Mouse (Mus musculus): ENCODE measurements around the gene Atrnl1. TPM values are rescaled to one million over a fixed set of nuclear protein-coding genes. Genes with fewer than 3 reads are reported as not detected.
"Not testable (repeated sequence)": the region's sequence is repeated elsewhere in the genome, so short reads cannot be mapped to it uniquely, and the experiment has no call there.

Gene Atrnl1
- total RNA-seq, 2 experiments from 2014 or later, result 14.4 to 17.2 TPM

DNA sequence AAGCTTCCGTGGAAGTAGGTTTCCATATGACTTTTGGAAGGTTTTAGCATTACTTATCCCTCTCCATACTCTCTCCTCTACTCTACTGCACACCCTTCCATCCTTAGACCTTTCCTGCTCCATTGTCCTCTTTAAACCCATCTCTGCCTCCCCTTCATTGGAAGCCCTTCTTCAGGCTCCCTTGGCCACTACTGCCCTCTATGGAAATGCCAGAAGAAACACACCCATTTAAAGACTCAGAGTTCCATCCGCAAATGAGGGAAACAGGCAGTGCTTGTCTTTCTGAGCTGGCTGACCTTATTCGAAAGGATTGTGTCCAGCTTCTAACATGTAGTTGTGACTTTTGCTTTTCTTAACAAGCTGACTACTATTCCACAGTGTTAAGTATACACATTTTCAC, 81.7 kb downstream of the Atrnl1 start:
- no peak for DNase-seq

DNA sequence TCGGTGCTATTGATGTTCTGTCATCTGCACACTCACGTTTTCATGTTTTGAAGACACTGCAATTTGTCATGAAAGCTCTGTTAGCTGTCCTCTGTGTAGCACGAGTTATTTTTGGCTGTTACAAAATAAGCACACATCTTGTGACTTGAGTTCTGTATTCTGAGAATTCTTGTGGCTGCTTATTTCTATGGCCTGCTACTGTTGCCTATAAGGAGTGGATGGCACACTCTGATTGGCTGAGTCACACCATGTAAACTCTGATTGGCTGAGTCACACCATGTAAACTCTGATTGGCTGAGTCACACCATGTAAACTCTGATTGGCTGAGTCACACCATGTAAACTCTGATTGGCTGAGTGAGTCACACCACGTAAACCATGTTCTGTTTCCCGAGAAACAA, 85.9 kb downstream of the Atrnl1 start:
- DNase-seq, result not testable (repeated sequence)

DNA sequence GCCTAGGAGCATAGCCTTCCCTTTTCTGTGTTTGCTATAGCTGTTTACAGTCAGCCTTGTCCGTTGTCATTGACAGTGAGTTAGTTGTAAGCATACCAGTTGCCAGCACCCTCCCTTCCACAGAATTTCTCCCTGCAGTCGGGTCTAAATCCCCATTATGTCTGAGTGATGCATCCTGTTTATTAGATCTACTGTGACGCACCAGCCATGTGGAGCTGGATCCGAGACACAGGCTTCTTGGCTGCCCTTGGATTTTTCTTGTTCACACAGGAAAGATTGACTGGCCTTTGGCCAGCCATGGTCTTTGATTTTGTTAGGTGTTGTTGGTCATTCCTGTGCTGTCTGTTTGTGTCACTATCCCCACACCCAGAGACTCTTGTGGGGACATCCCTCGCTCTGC, 102.3 kb downstream of the Atrnl1 start:
- no peak for DNase-seq

DNA sequence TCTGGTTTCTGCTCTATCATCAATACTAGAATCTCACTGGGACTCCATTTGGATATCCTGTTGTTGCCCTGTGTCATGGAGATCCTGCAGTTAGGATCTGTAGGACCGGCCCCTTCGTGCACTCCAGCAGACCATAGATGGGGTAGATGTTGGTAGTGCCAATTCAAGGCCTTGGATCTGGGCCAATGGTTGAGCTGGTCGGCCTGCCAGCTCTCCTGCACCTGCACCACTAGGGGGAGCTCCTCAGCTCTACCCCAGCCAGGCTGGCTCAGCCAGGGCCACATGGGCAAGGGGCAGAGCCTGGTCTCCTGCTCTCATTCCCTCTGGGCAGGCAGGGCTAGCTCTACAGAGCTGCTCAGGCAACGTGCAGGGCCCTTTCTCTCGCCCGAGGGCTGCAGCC, 114.1 kb downstream of the Atrnl1 start:
- peak; percentile 43 for DNase-seq

DNA sequence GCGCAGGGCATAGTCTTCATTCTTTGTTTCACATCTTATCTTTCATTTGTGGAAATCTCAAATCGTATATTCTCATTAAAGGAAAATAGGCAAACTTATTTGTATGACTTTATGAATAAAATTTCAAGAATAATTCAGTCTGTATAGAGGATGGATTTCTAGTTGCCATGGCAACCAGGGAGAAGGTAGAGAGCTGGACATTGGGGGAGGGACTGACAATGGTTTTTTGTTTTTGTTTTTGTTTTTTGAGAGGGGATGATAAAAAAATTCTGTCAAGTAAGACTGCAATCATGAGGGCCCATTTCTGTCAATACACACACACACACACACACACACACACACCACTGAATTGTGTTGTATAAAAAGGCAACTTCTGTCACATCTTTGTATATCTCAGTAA, 114.5 kb downstream of the Atrnl1 start:
- DNase-seq, result no peak

DNA sequence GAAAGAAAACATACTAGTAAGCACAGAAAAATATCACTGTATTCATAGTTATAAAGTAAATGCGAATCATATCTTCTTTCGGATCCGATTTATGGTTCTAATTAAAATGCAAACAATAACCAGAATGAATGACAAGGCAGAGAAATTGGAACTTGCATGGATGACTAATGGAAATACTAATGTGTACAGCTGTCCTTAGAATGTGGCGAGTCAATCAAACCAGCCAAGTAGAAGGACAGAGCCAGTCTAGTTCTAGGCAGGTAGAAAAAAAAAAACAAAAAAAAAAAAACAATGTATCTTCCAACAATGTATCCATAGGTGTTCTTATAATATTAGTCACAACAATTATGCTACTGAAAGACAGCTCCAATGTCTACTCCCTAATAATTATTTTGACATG, 116.2 kb downstream of the Atrnl1 start:
- no peak for DNase-seq

DNA sequence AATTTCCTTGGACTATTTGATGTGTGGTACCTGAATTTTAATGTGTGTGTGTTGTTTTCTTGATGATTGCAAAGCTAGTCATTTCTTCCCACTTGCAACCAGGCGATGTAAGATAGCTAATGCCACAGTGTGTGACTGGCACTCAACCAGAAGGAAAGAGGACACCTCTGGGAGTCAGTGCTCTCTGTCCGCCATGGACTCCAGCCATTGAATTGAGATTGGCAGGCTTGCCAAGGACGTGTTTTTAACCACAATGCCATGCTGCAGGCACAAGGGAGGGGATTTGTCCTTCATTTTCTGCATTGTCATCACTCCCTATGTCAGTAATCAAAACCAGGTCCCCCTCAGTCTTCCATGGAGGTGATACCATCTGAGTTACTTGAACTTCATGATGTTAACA, 126.6 kb downstream of the Atrnl1 start:
- no peak for DNase-seq

DNA sequence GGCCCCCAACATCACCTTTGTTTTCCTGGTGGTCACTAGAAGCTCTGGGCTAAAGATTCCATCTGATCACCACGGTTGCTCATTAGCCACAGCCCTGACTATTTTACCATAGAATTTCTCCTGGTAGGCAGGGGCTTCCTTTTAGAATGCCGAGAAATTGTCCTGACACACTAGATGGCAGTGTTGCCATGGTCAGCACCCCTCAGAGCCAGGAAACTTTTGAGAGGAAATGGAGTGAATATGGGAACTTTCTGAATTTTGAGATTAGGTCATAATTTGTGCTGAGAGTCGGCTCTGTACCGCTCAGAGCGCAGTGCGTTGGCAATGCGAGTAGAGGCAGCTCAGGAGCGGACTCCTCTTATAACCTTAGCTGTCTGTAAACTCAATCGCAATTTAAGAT, 134.7 kb downstream of the Atrnl1 start:
- no peak for DNase-seq

DNA sequence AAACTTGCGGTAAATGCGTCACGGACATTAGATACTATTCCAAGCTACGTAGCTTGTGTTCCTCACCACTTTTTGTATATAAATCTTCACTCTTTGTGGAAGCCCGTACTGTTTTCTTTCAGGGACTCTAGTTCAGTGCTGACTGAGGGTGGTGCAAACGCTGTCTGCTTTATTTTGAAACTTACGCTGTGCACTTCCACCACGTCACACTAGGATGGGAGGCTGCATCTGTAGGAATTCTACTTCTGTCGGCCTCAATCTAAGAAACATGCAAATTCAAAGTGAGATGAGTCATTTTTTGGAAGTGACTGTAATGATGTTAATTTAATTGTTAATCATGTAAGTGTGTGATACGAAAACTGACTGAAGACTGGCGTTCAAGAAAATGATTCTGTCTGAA, 135.7 kb downstream of the Atrnl1 start:
- DNase-seq, result no peak

DNA sequence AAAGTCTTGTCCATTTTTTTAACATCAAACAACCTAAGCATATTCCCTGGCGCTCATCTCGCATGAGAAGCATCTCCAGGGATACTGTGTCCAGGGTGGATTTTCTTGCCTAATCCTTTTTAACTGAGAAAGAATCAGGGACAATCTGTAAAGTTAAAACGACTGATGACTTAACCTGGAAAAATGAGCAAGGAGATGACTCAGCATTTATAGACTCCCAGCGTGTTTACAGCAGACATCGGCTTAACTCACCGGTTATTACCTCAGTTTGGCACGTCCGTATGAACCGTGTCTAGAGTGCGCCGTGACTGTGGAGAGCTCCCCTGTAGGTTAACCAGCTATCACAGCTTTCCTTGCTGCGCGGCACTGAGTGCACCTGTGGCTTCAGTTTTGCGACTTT, 141.4 kb downstream of the Atrnl1 start:
- no peak for DNase-seq

DNA sequence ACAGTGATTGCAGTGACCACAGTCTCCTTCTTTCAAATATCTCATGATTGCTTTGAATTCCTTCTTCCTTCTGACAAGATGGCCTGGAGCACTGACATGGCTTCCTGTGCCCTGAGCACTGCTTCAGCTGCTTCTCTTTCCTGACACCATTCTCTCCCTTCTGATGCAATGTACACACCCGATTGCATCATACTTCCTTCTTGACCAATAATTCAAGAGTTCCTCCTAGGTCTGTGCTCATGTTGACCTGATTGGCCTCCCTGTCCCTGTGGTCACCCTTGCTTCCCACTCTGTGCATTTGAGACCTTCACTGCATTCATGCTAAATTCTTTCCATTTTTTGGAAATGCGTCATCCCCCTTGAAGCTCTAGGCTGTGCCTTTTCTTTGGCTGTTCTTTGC, 151.7 kb downstream of the Atrnl1 start:
- DNase-seq, result no peak

DNA sequence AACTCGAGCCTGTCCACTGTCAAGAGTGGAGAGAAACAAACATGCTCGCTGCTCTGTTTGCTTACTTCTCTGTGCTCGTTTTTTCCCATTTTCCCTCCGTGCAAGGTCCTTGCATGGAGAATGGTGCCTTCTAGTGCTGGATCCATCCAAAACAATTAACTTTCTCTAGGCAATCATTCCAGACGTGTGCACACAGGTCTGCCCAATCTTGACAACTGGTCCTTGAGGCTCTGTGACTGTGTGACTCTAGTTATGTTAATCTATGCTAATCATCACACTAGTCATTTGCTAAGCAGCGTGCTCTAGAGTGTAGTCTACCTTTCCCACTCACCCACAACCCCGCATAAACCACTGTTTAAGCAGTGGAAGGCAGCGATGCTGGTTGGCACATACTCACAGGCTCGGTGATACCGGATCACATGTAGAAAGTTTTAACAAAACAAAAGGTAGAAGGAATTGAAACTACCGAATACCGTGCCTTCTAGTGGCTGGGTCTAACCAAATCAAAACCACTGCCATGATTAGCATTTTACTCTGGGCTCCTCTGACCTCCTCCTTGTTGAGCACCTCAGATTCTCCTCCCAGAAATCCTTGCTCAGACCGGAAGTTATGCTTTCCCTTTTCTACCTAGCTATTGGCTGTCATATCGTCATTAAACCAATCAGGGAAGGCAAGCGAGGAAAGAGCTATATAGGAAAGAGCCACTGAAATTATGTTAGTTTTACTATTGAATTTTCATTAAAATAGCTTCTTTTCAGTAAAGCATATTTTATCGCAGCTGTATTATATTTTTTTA, 153.9 kb downstream of the Atrnl1 start:
- DNase-seq, result no peak

DNA sequence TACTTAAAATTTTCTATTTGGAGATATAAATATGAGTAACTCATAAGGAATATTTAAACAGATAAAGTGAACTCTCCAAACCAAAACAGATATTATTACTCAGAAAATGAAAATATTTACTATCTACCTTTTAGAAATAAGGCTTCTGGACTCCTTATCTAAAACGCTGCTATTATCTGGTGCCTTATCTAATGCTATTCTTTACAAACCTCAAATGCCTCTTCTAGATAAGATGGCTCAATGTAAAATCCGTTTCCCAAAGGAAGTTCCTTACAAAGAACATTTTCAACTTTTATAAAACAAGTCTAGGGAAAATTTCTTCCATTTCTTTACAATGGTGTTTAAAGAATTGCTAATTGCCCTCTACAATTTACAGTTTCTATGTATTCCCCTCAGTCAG, 156.2 kb downstream of the Atrnl1 start:
- no peak for DNase-seq

DNA sequence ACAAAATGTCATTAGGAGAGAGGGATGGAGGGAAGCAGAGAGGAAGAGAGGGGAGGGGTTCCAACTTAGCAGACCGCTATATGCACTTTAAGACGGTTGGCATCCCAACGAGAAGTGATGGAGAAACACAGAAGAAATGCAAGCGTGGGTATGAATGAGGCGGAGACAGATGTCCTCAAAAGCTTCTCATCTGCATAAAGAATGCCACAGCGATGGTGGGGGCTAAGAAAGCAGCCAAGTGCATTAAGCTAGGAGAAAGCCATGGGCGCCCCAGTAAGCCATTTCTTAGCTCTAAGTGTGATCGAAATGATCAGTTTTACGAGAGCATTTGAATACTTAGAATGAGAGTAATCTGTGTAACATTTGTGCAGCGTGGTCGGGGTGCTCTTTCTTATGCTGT, 157.8 kb downstream of the Atrnl1 start:
- DNase-seq, result no peak

DNA sequence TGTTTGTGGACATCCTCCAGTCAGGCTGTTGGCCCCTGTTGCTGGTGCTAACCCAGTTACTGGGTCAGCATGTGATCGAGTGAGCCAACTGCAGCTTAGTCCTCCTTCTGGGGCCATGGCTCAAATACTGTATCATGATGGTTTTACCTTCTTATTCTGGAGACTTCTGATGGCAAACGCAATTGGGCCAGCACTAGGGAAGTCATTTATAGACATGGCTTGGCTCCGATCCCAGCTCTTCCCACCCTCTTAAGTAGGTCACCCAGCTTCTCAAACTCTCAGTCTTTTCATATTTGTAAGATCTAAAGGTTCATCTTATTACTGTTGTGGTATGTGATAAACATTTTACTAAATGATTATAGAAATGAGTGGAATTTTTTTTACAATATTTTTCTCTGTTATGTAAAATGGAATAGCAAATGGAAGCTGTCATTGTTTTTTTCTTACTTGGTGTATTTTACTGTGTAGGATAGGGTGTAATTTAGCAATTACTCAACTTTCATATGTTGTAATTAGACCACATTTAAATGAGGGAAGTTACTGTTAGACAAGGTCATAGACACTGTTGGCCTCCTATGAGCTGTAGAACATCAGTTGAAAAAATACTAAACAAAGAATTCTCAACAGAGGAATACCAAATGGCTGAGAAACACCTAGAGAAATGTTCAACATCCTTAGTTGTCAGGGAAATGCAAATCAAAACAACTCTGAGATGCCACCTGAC, 171.7 kb downstream of the Atrnl1 start:
- DNase-seq, result no peak

DNA sequence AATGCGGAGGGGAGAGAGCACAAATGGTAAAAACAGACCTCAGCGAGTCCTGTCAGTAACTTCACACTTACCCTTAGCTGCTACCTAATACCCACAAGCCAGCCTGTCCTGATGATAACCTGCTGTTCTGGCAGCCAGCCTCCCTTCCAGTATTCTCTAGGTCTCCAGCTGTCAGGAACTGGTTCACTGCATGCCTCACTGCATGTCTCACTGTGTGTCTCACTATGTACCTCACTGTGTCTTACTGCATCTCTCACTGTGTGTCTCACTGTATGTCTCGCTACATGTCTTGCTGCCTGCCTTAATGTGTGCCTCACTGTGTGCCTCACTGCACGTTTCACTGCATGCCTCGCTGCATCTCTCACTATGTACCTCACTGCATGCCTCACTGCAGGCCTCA, 175.9 kb downstream of the Atrnl1 start:
- DNase-seq, result peak; percentile 15

DNA sequence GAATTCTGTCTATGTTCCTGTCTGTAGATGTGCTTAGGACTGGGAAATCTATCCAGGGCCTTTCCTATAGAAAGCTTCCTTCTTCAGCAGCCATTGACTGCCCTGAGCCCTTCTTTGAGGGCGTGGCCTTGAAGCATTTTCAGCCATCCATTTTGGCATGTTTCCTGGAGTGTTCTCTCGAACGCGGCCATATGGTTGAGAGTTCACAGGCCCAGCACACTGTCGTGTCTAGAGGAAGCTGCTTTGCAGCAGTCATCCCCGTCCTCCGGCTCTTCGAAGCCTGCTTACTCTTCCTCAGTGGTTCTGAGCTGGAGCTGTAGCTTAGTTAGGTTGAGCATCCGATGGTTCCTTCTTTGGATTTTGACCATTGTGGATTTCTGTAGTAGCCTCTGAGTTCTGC, 191.4 kb downstream of the Atrnl1 start:
- no peak for DNase-seq

DNA sequence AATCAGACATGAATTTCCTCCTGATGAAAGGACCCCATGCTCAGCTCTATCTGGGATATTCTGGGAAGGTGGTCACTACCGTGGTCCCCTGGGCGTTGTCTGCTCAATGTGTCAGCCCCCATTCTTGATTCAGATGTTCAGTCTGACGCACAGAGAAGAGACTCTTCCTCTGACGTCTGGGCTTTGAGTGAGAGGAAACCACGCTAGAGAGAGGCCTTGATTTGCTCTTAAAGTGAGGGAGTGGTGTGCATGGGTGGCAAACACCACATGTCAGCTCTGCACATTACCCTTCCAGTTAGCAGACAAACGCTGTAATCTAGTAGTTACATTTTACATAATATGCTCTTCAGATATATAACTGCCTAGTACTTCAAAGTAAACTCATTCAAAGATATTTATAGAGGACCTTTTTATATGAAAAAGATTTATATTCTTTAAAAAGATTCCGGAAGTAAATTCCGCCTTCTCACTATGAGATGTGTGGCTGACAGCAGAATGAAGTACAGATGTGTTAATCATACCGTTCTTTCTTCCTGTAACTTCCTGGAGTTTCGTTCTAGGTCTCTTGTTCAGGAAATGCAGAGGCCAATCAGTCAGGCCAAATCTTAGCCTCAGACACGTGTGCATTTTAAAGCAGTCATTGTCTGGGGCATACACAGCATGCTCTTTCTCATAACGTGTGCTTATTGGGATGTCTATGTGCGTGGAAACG, 192.1 kb downstream of the Atrnl1 start:
- DNase-seq, result no peak

DNA sequence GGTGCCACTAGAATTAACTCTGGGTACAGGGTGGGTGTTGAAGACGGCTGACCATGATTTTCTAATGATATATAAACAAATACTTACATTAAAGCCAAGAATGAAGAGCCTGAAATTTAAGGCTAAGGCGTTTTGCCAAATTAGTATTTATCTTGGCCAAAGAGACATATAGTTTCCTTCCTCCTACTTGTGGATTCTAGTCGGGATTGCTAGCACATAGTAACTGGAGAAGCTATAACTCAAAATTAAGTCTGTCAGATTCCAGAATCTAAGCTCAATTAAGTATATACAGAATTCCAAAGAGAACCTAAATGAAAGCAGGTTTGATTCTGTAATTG, 192.6 kb downstream of the Atrnl1 start:
- no peak for DNase-seq

DNA sequence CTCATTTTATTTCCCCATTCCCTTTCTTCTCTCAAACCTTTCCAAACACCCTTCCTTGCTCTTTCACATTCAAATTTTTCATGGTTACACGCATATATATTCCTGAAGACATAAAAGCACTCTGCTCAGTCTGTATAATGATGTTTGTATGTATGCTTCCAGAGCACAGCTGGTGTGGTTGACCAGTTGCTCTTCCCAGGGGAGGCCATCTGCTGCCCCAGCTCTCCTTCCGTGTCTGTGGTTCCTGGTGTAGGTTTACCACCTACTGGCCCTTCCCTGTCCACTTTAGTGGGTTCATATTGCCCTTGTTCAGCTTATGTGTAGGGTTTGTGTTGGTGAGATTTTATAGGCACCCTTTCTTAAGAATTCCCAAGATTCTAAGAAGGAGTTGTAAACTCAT, 197.5 kb downstream of the Atrnl1 start:
- no peak for DNase-seq

DNA sequence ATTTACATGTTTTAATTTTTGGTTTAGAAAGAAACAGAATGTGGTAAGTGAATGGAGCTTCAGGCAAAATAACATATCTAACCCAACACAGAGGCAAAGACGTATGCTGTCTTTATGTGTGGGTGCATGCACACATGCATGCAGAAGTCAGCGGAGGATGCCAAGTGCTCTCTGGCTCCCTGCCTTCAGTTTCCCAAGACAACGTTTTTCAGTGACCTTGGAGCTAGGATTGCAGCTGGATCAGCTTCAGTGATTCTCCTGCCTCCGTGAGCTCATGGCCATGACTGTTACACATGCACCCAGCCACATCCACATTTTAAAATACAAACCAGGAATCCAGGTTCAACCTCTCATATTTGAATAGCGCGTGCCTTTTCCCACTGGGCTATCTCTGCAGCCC, 203.5 kb downstream of the Atrnl1 start:
- DNase-seq, result no peak

DNA sequence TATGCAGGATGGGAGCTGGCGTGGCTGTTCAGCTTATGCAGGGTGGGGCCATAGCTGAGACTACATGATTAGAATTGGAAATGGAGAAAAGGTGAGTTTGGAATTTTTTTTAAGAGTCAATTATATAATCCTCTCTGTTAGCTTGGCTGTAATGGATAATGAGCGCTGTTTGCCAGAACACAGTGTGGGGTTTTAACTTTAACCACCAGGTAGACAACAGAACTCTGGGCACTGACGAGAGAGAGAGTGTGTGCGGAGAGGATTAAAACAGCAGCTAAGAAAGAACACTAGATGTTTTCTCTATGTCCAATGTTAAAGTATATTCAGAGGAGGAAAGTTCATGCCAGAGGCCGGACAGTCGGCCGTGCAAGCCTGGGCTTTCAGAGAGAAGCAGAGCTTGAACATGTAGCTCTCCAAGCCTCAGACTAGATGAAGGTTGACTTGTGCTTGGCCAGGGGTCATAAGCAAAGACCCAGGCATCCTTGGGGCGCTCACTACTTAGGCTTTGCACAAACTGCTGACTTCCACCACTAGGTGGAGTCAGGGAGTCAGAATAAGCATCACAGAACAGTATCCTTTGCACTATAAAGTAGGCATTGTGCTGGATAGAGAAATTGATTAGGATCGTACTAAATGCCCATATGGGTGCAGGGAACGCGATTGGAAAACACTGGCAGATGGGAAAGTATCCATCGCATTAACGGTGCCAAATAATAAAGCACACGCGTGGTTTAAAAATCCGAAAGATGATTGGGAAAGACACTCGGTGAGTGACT, 205.6 kb downstream of the Atrnl1 start:
- peak; percentile 26 for DNase-seq

DNA sequence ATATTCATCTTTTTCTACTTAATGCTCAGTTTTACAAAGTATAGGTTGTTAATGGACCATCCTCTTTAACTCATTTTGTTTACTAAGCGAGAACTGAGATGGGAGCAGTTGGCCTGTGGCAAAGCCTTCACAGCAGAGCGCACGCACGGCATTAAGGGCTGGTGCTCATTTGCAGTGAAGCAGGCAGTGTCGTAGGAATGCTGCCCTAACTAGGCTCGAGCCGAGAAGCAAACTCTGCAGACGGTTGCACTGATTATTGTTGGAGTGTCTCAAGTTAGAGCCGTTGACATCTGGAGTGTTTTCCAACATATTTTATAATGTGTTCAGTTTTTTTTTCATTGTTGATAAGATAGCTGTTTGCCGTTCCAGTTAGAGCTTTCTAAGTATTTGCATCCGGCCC, 206.9 kb downstream of the Atrnl1 start:
- DNase-seq, result no peak
